8 mouse cellular contexts compared by ENCODE assay signal in the genomic region with DNA sequence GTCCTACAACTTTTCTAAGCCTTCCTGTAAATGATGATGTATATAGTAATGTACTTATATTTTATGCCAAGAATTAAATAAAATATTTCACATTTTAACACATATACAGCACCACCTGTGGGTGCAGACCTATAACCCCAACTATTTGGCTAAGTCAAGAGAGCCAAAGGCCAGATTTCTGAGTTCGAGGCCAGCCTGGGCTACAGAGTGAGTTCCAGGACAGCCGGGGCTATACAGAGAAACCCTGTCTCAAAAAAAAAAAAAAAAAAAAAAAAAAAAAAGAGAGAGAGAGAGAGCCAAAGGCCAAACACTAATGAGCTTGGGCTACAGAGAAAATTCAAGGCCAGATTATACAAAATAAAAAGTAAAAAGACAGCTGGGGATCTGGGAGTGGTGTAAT. TPM values are rescaled to one million over a fixed set of nuclear protein-coding genes. Genes with fewer than 3 reads are reported as not detected.
DNase-seq lines count a peak whose midpoint lies in the region; ATAC-seq lines count a peak whose summit lies in the region.
"Not testable (repeated sequence)": the region's sequence is repeated elsewhere in the genome, so short reads cannot be mapped to it uniquely, and the experiment has no call there.

No protein-coding gene starts in this region.

- peak; percentile 12; the same call in 1 of the 2 replicates for ATAC-seq in forebrain, embryonic 15.5 days (replicated peaks)
- peak; percentile 6; the same call in 1 of the 2 replicates for ATAC-seq in heart, embryonic 16.5 days (replicated peaks; ENCODE audit: extremely low read depth, insufficient read depth, low FRiP score)
- ATAC-seq in intestine, embryonic 15.5 days: peak; percentile 44; the same call in 1 of the 2 replicates

- not testable (repeated sequence) for H3K4me3 ChIP-seq in forebrain, embryonic 15.5 days; heart, embryonic 16.5 days (ENCODE audit: low read length); intestine, embryonic 15.5 days (replicated peaks)

- H3K9me3 ChIP-seq in forebrain, embryonic 15.5 days: peaks cover 24% of the 10 kb centered on the region
- not testable (repeated sequence) for H3K9me3 ChIP-seq in heart, embryonic 16.5 days (replicated peaks; ENCODE audit: control insufficient read depth, low read length); intestine, embryonic 15.5 days

- WGBS in forebrain, embryonic 15.5 days: 71% methylated on average over 2 of the region's 2 CpGs
- 55% methylated on average over 2 of the region's 2 CpGs for WGBS in heart, embryonic 16.5 days
- WGBS in intestine, embryonic 15.5 days: 72% methylated on average over 2 of the region's 2 CpGs

- peak; percentile 50 to 79 for DNase-seq in adrenal gland, adult (ENCODE audit: inconsistent age in 2 of 2, low spot score in 1 of 2)
- peak; percentile 22 to 40 for DNase-seq in kidney, postnatal 4 days
- DNase-seq in lung, postnatal 10 days: peak; percentile 43
- DNase-seq in spleen, postnatal 10 days (ENCODE audit: low spot score in 2 of 2): peak; percentile 37 to 47
- peak; percentile 35 to 40 for DNase-seq in thymus, postnatal 36 days

- H3K36me3 ChIP-seq in forebrain, embryonic 15.5 days; heart, embryonic 16.5 days (ENCODE audit: control insufficient read depth, insufficient read depth); intestine, embryonic 15.5 days: not testable (repeated sequence)

- H3K4me2 ChIP-seq in forebrain, embryonic 15.5 days (replicated peaks); heart, embryonic 16.5 days (ENCODE audit: low read depth, low read length); intestine, embryonic 15.5 days (replicated peaks): not testable (repeated sequence)

- not testable (repeated sequence) for H3K27ac ChIP-seq in forebrain, embryonic 15.5 days (replicated peaks); heart, embryonic 16.5 days (ENCODE audit: low read length); intestine, embryonic 15.5 days

- H3K27me3 ChIP-seq in forebrain, embryonic 15.5 days; heart, embryonic 16.5 days (ENCODE audit: control insufficient read depth, insufficient read depth, low read length); intestine, embryonic 15.5 days (replicated peaks): not testable (repeated sequence)

- not testable (repeated sequence) for H3K9ac ChIP-seq in forebrain, embryonic 15.5 days (replicated peaks); heart, embryonic 16.5 days (ENCODE audit: low read length); intestine, embryonic 15.5 days

- not testable (repeated sequence) for H3K4me1 ChIP-seq in forebrain, embryonic 15.5 days; heart, embryonic 16.5 days (ENCODE audit: control insufficient read depth, insufficient read depth, low read length); intestine, embryonic 15.5 days (replicated peaks)

RNA-seq across cellular contexts. Expression of a gene that starts 24.2 kb away (rescaled TPM):
- 16.2 and 16.4 TPM in 2 replicates for polyA plus RNA-seq in forebrain, embryonic 15.5 days (2015; fragmentation: Nextera tagmentation; extraction: Ambion mirVana)
- polyA plus RNA-seq in heart, embryonic 16.5 days (2015; fragmentation: Nextera tagmentation; extraction: Ambion mirVana): 12.0 and 12.1 TPM in 2 replicates
- 12.3 and 13.0 TPM in 2 replicates for polyA plus RNA-seq in intestine, embryonic 15.5 days (2015; fragmentation: Nextera tagmentation; extraction: Ambion mirVana)

RNA-seq across cellular contexts. Expression of a gene that starts 33.1 kb away (rescaled TPM):
- polyA plus RNA-seq in forebrain, embryonic 15.5 days (2015; fragmentation: Nextera tagmentation; extraction: Ambion mirVana): 46.2 and 54.3 TPM in 2 replicates
- 29.2 and 31.9 TPM in 2 replicates for polyA plus RNA-seq in heart, embryonic 16.5 days (2015; fragmentation: Nextera tagmentation; extraction: Ambion mirVana)
- polyA plus RNA-seq in intestine, embryonic 15.5 days (2015; fragmentation: Nextera tagmentation; extraction: Ambion mirVana): 40.0 and 40.4 TPM in 2 replicates
